Comparison of ENCODE assay signal across 8 mouse cellular contexts in genomic region chr4:40852861-40853564, GRCm38 (mm10). TPM values are rescaled to one million over a fixed set of nuclear protein-coding genes. Genes with fewer than 3 reads are reported as not detected.
A peak's percentile ranks its signal among the peaks of the same experiment; 100 is the strongest.
DNase-seq lines count a peak whose midpoint lies in the region; ATAC-seq lines count a peak whose summit lies in the region.

No protein-coding gene starts in this region.

- peak overlapping the region; percentile 85 for H3K4me3 ChIP-seq in erythroblast, embryonic 14.5 days (replicated peaks)
- peak overlapping the region; percentile 82 for H3K4me3 ChIP-seq in intestine, embryonic 15.5 days (replicated peaks)
- peak overlapping the region; percentile 69 for H3K4me3 ChIP-seq in midbrain, embryonic 14.5 days (replicated peaks; ENCODE audit: low read depth, low read length)

- H3K9ac ChIP-seq in intestine, embryonic 15.5 days, result peak overlapping the region; percentile 82
- peak overlapping the region; percentile 88 for H3K9ac ChIP-seq in midbrain, embryonic 14.5 days (replicated peaks; ENCODE audit: low read length)

- peaks cover 40% of the 10 kb centered on the region for H3K36me3 ChIP-seq in erythroblast, embryonic 14.5 days (ENCODE audit: control insufficient read depth)
- no peaks in the 10 kb centered on the region for H3K36me3 ChIP-seq in intestine, embryonic 15.5 days
- H3K36me3 ChIP-seq in midbrain, embryonic 14.5 days (ENCODE audit: control insufficient read depth, insufficient read depth, low read length), result no peaks in the 10 kb centered on the region

- DNase-seq in frontal cortex, postnatal 36 days (ENCODE audit: low spot score in 2 of 2), result no peak
- DNase-seq in CD4-positive helper T cell, adult 2 months (ENCODE audit: low read depth, low spot score), result peak; percentile 68
- no peak for DNase-seq in midbrain, embryonic 14.5 days
- peak; percentile 44 for DNase-seq in thymus, postnatal 4 days
- no peak for DNase-seq in layer of hippocampus, postnatal 25 days (ENCODE audit: extremely low spot score in 1 of 2, low spot score in 1 of 2)

- H3K27ac ChIP-seq in intestine, embryonic 15.5 days, result peak overlapping the region; percentile 94
- H3K27ac ChIP-seq in midbrain, embryonic 14.5 days (replicated peaks; ENCODE audit: low read depth, low read length), result peak overlapping the region; percentile 86

- ATAC-seq in frontal cortex, adult (ENCODE audit: low TSS enrichment), result peak; percentile 5; the same call in 1 of the 2 replicates
- ATAC-seq in intestine, embryonic 15.5 days, result no peak
- peak; percentile 3; the same call in 1 of the 2 replicates for ATAC-seq in midbrain, embryonic 14.5 days (ENCODE audit: low FRiP score, low TSS enrichment)

- H3K9me3 ChIP-seq in erythroblast, embryonic 14.5 days (ENCODE audit: control insufficient read depth, low read length), result no peaks in the 10 kb centered on the region
- no peaks in the 10 kb centered on the region for H3K9me3 ChIP-seq in intestine, embryonic 15.5 days
- no peaks in the 10 kb centered on the region for H3K9me3 ChIP-seq in midbrain, embryonic 14.5 days (ENCODE audit: control insufficient read depth, low read length)

- peaks cover 67% of the 10 kb centered on the region for H3K4me1 ChIP-seq in erythroblast, embryonic 14.5 days (ENCODE audit: control insufficient read depth)
- H3K4me1 ChIP-seq in intestine, embryonic 15.5 days (replicated peaks), result peaks cover 29% of the 10 kb centered on the region
- peaks cover 23% of the 10 kb centered on the region for H3K4me1 ChIP-seq in midbrain, embryonic 14.5 days (ENCODE audit: control insufficient read depth, insufficient read depth, low read length)

- WGBS in intestine, embryonic 15.5 days, result 2% methylated on average over 20 of the region's 20 CpGs
- WGBS in midbrain, embryonic 14.5 days, result under 1% methylated on average over 20 of the region's 20 CpGs

- peak overlapping the region; percentile 65 for H3K4me2 ChIP-seq in intestine, embryonic 15.5 days (replicated peaks)
- H3K4me2 ChIP-seq in midbrain, embryonic 14.5 days (ENCODE audit: low read length), result peak overlapping the region; percentile 88

- no peaks in the 10 kb centered on the region for H3K27me3 ChIP-seq in erythroblast, embryonic 14.5 days (ENCODE audit: control insufficient read depth)
- H3K27me3 ChIP-seq in intestine, embryonic 15.5 days (replicated peaks), result no peaks in the 10 kb centered on the region
- no peaks in the 10 kb centered on the region for H3K27me3 ChIP-seq in midbrain, embryonic 14.5 days (ENCODE audit: control insufficient read depth, insufficient read depth, low read length)

RNA-seq across cellular contexts. Expression of gene B4galt1, which starts 0.8 kb away (rescaled TPM):
- polyA plus RNA-seq in erythroblast, embryonic 14.5 days (2012), result 2.3 and 2.7 TPM in 2 replicates
- 30.2 and 33.2 TPM in 2 replicates for polyA plus RNA-seq in intestine, embryonic 15.5 days (2015; fragmentation: Nextera tagmentation; extraction: Ambion mirVana)
- polyA plus RNA-seq in midbrain, embryonic 14.5 days (2014; fragmentation: Nextera tagmentation; extraction: Ambion mirVana), result 4.3 and 7.6 TPM in 2 replicates
- total RNA-seq in layer of hippocampus, postnatal 25 days (2021), result 1 to 10 TPM; 6.7 to 8.3 TPM

Comparison
In these comparisons a context has a peak if more than half of its experiments do, and no peak if none do; other contexts are left out.
1. DNase-seq: peak in CD4-positive helper T cell, adult 2 months (single experiment) and thymus, postnatal 4 days (single experiment); none in frontal cortex, postnatal 36 days (0 of 2), midbrain, embryonic 14.5 days (single experiment) and layer of hippocampus, postnatal 25 days (0 of 2).
2. Peak in every context shown above with its lines, with median percentiles within 50 percentile points of each other: H3K4me3 ChIP-seq.